Mouse (Mus musculus) kidney, postnatal 0 days (tissue): Measurements from ENCODE around the gene Zfp616. TPM values are rescaled to one million over a fixed set of nuclear protein-coding genes. Genes with fewer than 3 reads are reported as not detected.

Experiments used
- ATAC-seq: fragments of 200-750 bp; cut with Nextera tagmentation; replicated peaks from 2 replicates; pipeline ENCODE4 v1.8.0; 2017; ENCODE audit warnings: low read depth, moderate number of reproducible peaks, moderate TSS enrichment, moderate library complexity; ENCODE audit not compliant: low FRiP score
- DNase-seq: peaks from one replicate; pipeline ENCODE4 v3.0.0-alpha.2; 2016; ENCODE audit warnings: low spot score
- H3K27ac ChIP-seq: fragments of 300-500 bp; sonication (generic); 2 replicates; pipeline ENCODE4 v1.5.1; 2014; ENCODE audit warnings: mild to moderate bottlenecking
- H3K27me3 ChIP-seq: fragments of 300-500 bp; sonication (generic); 2 replicates; pipeline ENCODE4 v1.6.1; 2014; ENCODE audit warnings: low read length, mixed read lengths; ENCODE audit not compliant: insufficient read depth
- H3K36me3 ChIP-seq: fragments of 300-500 bp; sonication (generic); 2 replicates; pipeline ENCODE4 v1.6.1; 2014; ENCODE audit warnings: low read length, mixed read lengths; ENCODE audit not compliant: insufficient read depth
- H3K4me1 ChIP-seq: fragments of 300-500 bp; sonication (generic); replicated peaks from 2 replicates; pipeline ENCODE4 v1.6.1; 2014; ENCODE audit warnings: antibody characterized with exemption, low read length, mixed read lengths; ENCODE audit not compliant: insufficient read depth
- H3K4me2 ChIP-seq: fragments of 300-500 bp; sonication (generic); 2 replicates; pipeline ENCODE4 v1.6.1; 2014; ENCODE audit warnings: mild to moderate bottlenecking, low read length, moderate library complexity, mixed read lengths
- H3K4me3 ChIP-seq: fragments of 300-500 bp; sonication (generic); replicated peaks from 2 replicates; pipeline ENCODE4 v1.5.1; 2014; ENCODE audit warnings: low read depth, low read length
- H3K9ac ChIP-seq: fragments of 300-500 bp; sonication (generic); 2 replicates; pipeline ENCODE4 v1.6.1; 2014; ENCODE audit warnings: low read depth, low read length
- H3K9me3 ChIP-seq: fragments of 300-500 bp; sonication (generic); replicated peaks from 2 replicates; pipeline ENCODE4 v1.6.1; 2016; ENCODE audit warnings: low read length, inconsistent platforms, mixed read lengths
- CTCF ChIP-seq: IDR thresholded peaks from 2 replicates; pipeline ENCODE4 v1.5.1; 2016; ENCODE audit warnings: antibody characterized with exemption, low read depth, mild to moderate bottlenecking, moderate library complexity
- WGBS: fragments of 180-500 bp; shearing (Covaris S2); extraction: QIAGEN DNeasy Blood & Tissue Kit; methylation state at CpG from one replicate; pipeline ENCODE4 v1.1.7; 2014; 5-methylcytosine and 5-hydroxymethylcytosine counted together
- polyA plus RNA-seq: library from polyadenylated mRNA; unstranded; fragments of >200 nt; fragmentation: Nextera tagmentation; extraction: Ambion mirVana; gene quantifications from 2 replicates; pipeline ENCODE4 v1.2.1, GENCODE M21; 2015

Gene Zfp616
- 0.17 and 0.19 TPM in 2 replicates for polyA plus RNA-seq

GRCm38 (mm10) chr11:74069655-74070054 is at the start of gene Zfp616:
Gene Zfp616 (plus strand): TSS chr11:74069955.
- TF ChIP-seq CTCF: no peak
- Histone ChIP-seq H3K4me1 (no peaks in the 10 kb centered on the region), H3K27me3 (no peaks in the 10 kb centered on the region), H3K9ac (no peak within 1 kb of the TSS), H3K9me3 (no peaks in the 10 kb centered on the region), H3K4me3 (no peak within 1 kb of the TSS), H3K27ac (no peak within 1 kb of the TSS), H3K36me3 (no peaks in the 10 kb centered on the region), H3K4me2 (no peak within 1 kb of the TSS)
- 90% methylated on average over 1 of the region's 1 CpGs for WGBS
- DNase-seq: no peak
- ATAC-seq: no peak

DNA sequence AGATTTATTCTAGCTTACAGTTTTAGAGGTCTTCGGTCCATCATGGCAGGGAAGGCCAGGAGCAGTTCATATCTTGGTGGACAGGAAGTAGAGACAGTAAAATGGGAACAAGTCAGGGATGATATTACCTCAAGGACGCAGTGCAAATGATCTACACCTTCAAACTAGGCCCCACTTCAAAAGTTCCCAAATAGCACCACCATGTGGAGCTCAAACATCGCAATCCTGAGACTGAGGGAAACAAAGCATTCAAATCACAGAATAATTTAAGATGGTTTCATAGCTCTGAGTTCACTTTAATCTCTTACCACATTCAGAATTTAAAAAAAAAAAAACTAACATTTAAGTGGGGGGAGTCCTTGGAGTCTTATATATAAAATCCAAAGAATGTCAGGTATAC is 18.4 kb upstream of the Zfp616 start:
- 0 out of 2 replicates have a peak, but pooled peaks have one; percentile 8 for TF ChIP-seq CTCF
- 68% methylated on average over 3 of the region's 3 CpGs for WGBS
- Histone ChIP-seq H3K36me3 (no peaks in the 10 kb centered on the region), H3K4me2 (no peak overlapping the region), H3K27me3 (no peaks in the 10 kb centered on the region), H3K27ac (no peak overlapping the region), H3K9ac (no peak overlapping the region), H3K9me3 (no peaks in the 10 kb centered on the region), H3K4me3 (no peak overlapping the region), H3K4me1 (no peaks in the 10 kb centered on the region)
- ATAC-seq: no peak
- no peak for DNase-seq

DNA sequence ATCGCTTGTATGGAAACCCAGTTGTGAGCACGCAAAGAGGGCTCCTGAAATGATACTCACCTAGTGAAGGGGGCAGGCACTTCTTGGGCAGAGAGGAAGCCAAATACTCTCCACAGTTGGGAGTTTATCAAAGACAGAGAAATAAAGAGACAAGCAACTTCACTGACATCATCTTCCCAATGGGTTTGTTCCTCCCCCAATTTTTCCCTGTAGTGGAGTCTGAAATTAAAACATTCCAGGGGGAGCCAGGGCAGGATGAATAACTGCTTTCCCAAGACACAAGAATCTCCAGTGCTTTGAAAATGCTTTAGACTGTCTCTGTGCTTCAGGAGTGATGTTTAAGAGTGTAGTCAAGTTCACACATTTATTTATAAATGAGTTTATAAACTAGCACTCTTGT is 13.3 kb upstream of the Zfp616 start, which contains the start of the genes Olfr139 and Olfr399:
TSS of gene Olfr139 (minus strand) at position 101 of the 400 bp plus-strand sequence.
TSS of gene Olfr399 (minus strand) at position 165 of the 400 bp plus-strand sequence.
- no peak within 1 kb of the TSS for H3K4me3 ChIP-seq
- no peaks in the 10 kb centered on the region for H3K4me1 ChIP-seq
- ATAC-seq (no peak), DNase-seq (no peak)
- 83% methylated on average over 2 of the region's 2 CpGs for WGBS
- no peaks in the 10 kb centered on the region for H3K9me3 ChIP-seq
- H3K4me2 ChIP-seq: no peak within 1 kb of the TSS
- no peaks in the 10 kb centered on the region for H3K36me3 ChIP-seq
- H3K27me3 ChIP-seq: no peaks in the 10 kb centered on the region
- no peak within 1 kb of the TSS for H3K9ac ChIP-seq
- TF ChIP-seq CTCF: no peak
- H3K27ac ChIP-seq: no peak within 1 kb of the TSS

- no peaks in the 10 kb centered on the region for H3K4me1 ChIP-seq
- no peak for ATAC-seq
Observed at GRCm38 (mm10) chr11:74100724-74101123, 31.0 kb downstream of the Zfp616 start.

DNA sequence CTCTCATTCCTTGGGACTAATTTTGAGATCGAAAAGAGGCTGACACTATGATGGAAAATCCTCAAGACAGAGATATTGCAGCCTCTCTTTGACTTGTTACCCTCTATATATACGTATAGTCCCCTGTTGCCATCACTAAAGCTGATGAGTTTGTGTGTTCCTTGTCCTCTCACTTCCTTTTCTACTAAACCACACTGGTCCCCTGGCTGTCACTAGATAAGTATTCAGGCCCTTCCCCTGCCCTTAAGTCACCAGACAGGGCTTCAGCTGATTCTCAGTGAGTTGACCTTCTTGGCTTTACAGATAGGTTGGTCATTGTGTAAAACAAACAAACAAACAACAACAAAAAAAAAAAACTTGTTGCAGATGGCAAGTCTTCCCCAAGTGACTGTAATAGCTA is 31.8 kb downstream of the Zfp616 start:
- H3K9ac ChIP-seq: no peak overlapping the region
- no peaks in the 10 kb centered on the region for H3K4me1 ChIP-seq
- 59% methylated on average over 2 of the region's 2 CpGs for WGBS
- no peaks in the 10 kb centered on the region for H3K36me3 ChIP-seq
- no peak for TF ChIP-seq CTCF
- no peak overlapping the region for H3K4me3 ChIP-seq
- no peak overlapping the region for H3K4me2 ChIP-seq
- no peaks in the 10 kb centered on the region for H3K9me3 ChIP-seq
- ATAC-seq (no peak), DNase-seq (no peak)
- no peak overlapping the region for H3K27ac ChIP-seq
- no peaks in the 10 kb centered on the region for H3K27me3 ChIP-seq

More at GRCm38 (mm10) chr11:74100724-74101123, 31.0 kb downstream of the Zfp616 start:
- H3K4me2 ChIP-seq: no peak overlapping the region
- no peaks in the 10 kb centered on the region for H3K27me3 ChIP-seq
- no peak for DNase-seq
- WGBS: 77% methylated on average over 2 of the region's 2 CpGs
- no peak for TF ChIP-seq CTCF
- no peak overlapping the region for H3K27ac ChIP-seq
- H3K9me3 ChIP-seq: no peaks in the 10 kb centered on the region
- no peaks in the 10 kb centered on the region for H3K36me3 ChIP-seq
- H3K4me3 ChIP-seq: no peak overlapping the region
- H3K9ac ChIP-seq: no peak overlapping the region

- Histone ChIP-seq H3K4me2 (no peak overlapping the region), H3K27ac (no peak overlapping the region), H3K4me3 (no peak overlapping the region), H3K27me3 (no peaks in the 10 kb centered on the region), H3K36me3 (no peaks in the 10 kb centered on the region), H3K4me1 (no peaks in the 10 kb centered on the region), H3K9me3 (no peaks in the 10 kb centered on the region), H3K9ac (no peak overlapping the region)
- 34% methylated on average over 5 of the region's 5 CpGs for WGBS
- DNase-seq: no peak
- no peak for TF ChIP-seq CTCF
- ATAC-seq: no peak
Observed at GRCm38 (mm10) chr11:74105066-74105465, 35.3 kb downstream of the Zfp616 start.

- Histone ChIP-seq H3K4me3 (no peak within 1 kb of the TSS), H3K9me3 (no peaks in the 10 kb centered on the region), H3K9ac (no peak within 1 kb of the TSS), H3K4me2 (no peak within 1 kb of the TSS), H3K27me3 (no peaks in the 10 kb centered on the region), H3K36me3 (no peaks in the 10 kb centered on the region), H3K27ac (no peak within 1 kb of the TSS), H3K4me1 (no peaks in the 10 kb centered on the region)
- no peak for TF ChIP-seq CTCF
- DNase-seq (no peak), ATAC-seq (no peak)
Observed at GRCm38 (mm10) chr11:74113412-74113811, 43.7 kb downstream of the Zfp616 start, which contains the start of gene Olfr401. Gene Olfr401 (plus strand): TSS chr11:74113712.

Other genes starting within 250 kb of the Zfp616 start
- not detected in 2 replicates for gene Olfr393, start 218.5 kb upstream of the Zfp616 start, polyA plus RNA-seq
- gene Olfr394, start 179.2 kb upstream of the Zfp616 start, polyA plus RNA-seq: not detected in 2 replicates
- gene Olfr395, start 160.7 kb upstream of the Zfp616 start, polyA plus RNA-seq: not detected in 2 replicates
- not detected in 2 replicates for gene Olfr23, start 133.3 kb upstream of the Zfp616 start, polyA plus RNA-seq
- not detected in 2 replicates for gene Olfr397, start 109.1 kb upstream of the Zfp616 start, polyA plus RNA-seq
- gene Olfr398, start 79.5 kb upstream of the Zfp616 start, polyA plus RNA-seq: not detected in 2 replicates
- gene Olfr139, start 13.4 kb upstream of the Zfp616 start, polyA plus RNA-seq: not detected in 2 replicates
- not detected in 2 replicates for gene Olfr399, start 13.3 kb upstream of the Zfp616 start, polyA plus RNA-seq
- gene Olfr401, start 43.8 kb downstream of the Zfp616 start, polyA plus RNA-seq: not detected in 2 replicates
- gene Olfr402, start 83.6 kb downstream of the Zfp616 start, polyA plus RNA-seq: not detected in 2 replicates
- gene Olfr403, start 116.3 kb downstream of the Zfp616 start, polyA plus RNA-seq: not detected in 2 replicates
- gene Olfr43, start 141.4 kb downstream of the Zfp616 start, polyA plus RNA-seq: not detected in 2 replicates
- not detected in 2 replicates for gene Olfr406, start 189.9 kb downstream of the Zfp616 start, polyA plus RNA-seq
- not detected in 2 replicates for gene Olfr59, start 213.8 kb downstream of the Zfp616 start, polyA plus RNA-seq